Mouse (Mus musculus) brain, embryonic 14.5 days (tissue): ENCODE data around the gene Tbpl1. TPM values are rescaled to one million over a fixed set of nuclear protein-coding genes. Genes with fewer than 3 reads are reported as not detected.

ENCODE experiments used
- DNase-seq: peaks from one replicate; pipeline ENCODE4 v3.0.0-alpha.2; 2011; ENCODE audit warnings: low read depth
- CTCF ChIP-seq: fragments of 200-500 bp; IDR thresholded peaks from 2 replicates; pipeline ENCODE4 v1.5.1; 2012; ENCODE audit warnings: inconsistent platforms, mild to moderate bottlenecking, moderate library complexity, borderline replicate concordance; ENCODE audit not compliant: insufficient read depth, insufficient read length; ENCODE audit errors: extremely low read depth
- POLR2A ChIP-seq: fragments of 200-500 bp; IDR thresholded peaks from 2 replicates; pipeline ENCODE4 v1.6.1; 2012; ENCODE audit warnings: mild to moderate bottlenecking, inconsistent platforms, borderline replicate concordance; ENCODE audit not compliant: poor library complexity, insufficient read depth, insufficient read length, severe bottlenecking; ENCODE audit errors: extremely low read depth
- polyA plus RNA-seq: library from polyadenylated mRNA; depleted of rRNA; stranded (reverse); fragments of >200 nt; gene quantifications from 2 replicates; pipeline ENCODE4 v1.2.3, GENCODE M21; 2012; rRNA removed

Gene Tbpl1
- polyA plus RNA-seq, 1 experiment, result 68.4 TPM

DNA sequence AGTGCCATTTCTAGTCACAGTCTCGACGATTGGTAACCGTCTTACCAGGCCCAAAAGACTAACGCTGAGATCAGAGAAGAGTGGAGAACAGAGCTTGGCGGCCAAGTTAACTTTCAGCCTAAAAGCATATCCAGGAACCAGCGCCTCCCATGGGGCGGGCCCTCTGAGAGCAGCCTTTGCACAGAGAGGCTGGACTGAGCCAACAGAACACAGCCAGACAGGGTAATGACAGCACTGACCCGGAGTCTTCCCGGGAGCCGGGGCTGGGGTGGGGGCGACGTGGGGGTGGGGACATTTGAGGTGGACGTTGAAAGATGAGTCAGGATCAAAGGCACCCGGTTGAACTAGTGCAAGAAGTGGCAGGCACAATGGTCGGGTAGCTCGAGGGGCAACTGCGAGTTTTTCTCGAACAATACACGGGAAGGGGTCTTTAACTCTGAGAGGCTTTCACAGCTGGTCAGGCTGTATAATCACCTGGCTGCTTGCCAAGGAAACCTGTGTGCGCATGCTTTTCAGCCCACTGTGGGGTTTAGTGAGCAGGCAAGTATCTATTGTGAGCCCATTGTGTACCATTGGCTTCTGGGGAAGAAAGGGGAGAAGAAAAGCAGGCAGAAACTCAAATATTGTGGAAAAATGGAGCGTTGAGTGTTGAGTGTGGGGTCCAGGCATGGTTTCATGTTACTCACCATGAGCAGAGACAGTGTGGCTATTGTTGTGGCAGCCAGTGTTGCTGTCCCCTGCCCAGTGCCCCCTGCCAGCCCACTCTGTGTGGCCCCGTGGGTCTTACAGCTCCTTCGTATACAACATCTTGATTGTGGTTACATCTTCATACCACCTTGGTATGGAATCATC, 73.0 kb downstream of the Tbpl1 start:
- peak; percentile 96 for DNase-seq
- TF ChIP-seq POLR2A, result no peak
- TF ChIP-seq CTCF, result no peak

Other genes with a start within 250 kb of the Tbpl1 start
- 2.1 and 3.8 TPM in 2 replicates for gene Slc2a12, start 86.9 kb downstream of the Tbpl1 start, polyA plus RNA-seq
- gene Tcf21, start 88.2 kb upstream of the Tbpl1 start, polyA plus RNA-seq, result 0.44 and 0.96 TPM in 2 replicates